In genomic region chrX:151345333-151346125, GRCm38 (mm10) we compare ENCODE assay signal across 8 mouse cellular contexts. TPM values are rescaled to one million over a fixed set of nuclear protein-coding genes. Genes with fewer than 3 reads are reported as not detected.
DNase-seq lines count a peak whose midpoint lies in the region; ATAC-seq and TF ChIP-seq lines count a peak whose summit lies in the region.

No protein-coding gene starts in this region.

- intact Hi-C loops in gastrocnemius, postnatal 14 days (cut with DNase I; ENCODE audit: low total_unique reads) = no loop called here

- no peak overlapping the region for H3K27ac ChIP-seq in cerebellum, adult 2 months (ENCODE audit: insufficient read depth, low read length)
- H3K27ac ChIP-seq in limb, embryonic 15.5 days = peak overlapping the region; percentile 51; the same call in 1 of the 2 replicates

- DNase-seq in frontal cortex, postnatal 36 days (ENCODE audit: low spot score in 2 of 2) = peak; percentile 9 to 13
- DNase-seq in frontal cortex, postnatal 25 days (ENCODE audit: low spot score in 2 of 2) = no peak
- DNase-seq in 3T3-L1 (ENCODE audit: low read depth, low spot score) = peak; percentile 21
- peak; percentile 41 for DNase-seq in cerebellum, adult 2 months
- DNase-seq in gastrocnemius, postnatal 14 days = peak; percentile 5
- peak; percentile 37 for DNase-seq in right cerebral cortex, postnatal 4 days
- DNase-seq in layer of hippocampus, postnatal 36 days = no peak

- no peak for TF ChIP-seq POLR2A in cerebellum, adult 2 months (IDR thresholded peaks at IDR 0.05; ENCODE audit: borderline replicate concordance, insufficient read depth, low read length)

- H3K4me3 ChIP-seq in cerebellum, adult 2 months (replicated peaks; ENCODE audit: insufficient read depth, low read depth, low read length) = peak overlapping the region; percentile 26
- peak overlapping the region; percentile 68 for H3K4me3 ChIP-seq in limb, embryonic 15.5 days

- no peaks in the 10 kb centered on the region for H3K27me3 ChIP-seq in cerebellum, adult 2 months (ENCODE audit: control insufficient read depth, insufficient read depth, low read length)
- H3K27me3 ChIP-seq in limb, embryonic 15.5 days = peaks cover 20% of the 10 kb centered on the region

- no peak for ATAC-seq in limb, embryonic 15.5 days (ENCODE audit: insufficient number of reproducible peaks, low FRiP score, low TSS enrichment, low read depth)

- no peak overlapping the region for H3K9ac ChIP-seq in limb, embryonic 15.5 days

- TF ChIP-seq CTCF in cerebellum, adult 2 months (IDR thresholded peaks at IDR 0.05; ENCODE audit: borderline replicate concordance, insufficient read depth, low read depth, low read length) = no peak

- H3K36me3 ChIP-seq in limb, embryonic 15.5 days = no peaks in the 10 kb centered on the region

- H3K4me2 ChIP-seq in limb, embryonic 15.5 days = peak overlapping the region; percentile 63

- no peaks in the 10 kb centered on the region for H3K4me1 ChIP-seq in cerebellum, adult 2 months (ENCODE audit: control insufficient read depth, insufficient read depth, low read length)
- no peaks in the 10 kb centered on the region for H3K4me1 ChIP-seq in limb, embryonic 15.5 days

- 3% methylated on average over 11 of the region's 11 CpGs for WGBS in cerebellum, adult 2 months
- 35% methylated on average over 11 of the region's 11 CpGs for WGBS in limb, embryonic 15.5 days

- H3K9me3 ChIP-seq in limb, embryonic 15.5 days = no peaks in the 10 kb centered on the region

RNA-seq across cellular contexts. Expression of gene Fam120c, which starts 1.6 kb away (rescaled TPM):
- 12.1 and 14.3 TPM in 2 replicates for polyA plus RNA-seq in cerebellum, adult 2 months (2012; rRNA removed)
- 10 to 100 TPM; 15.0 to 17.4 TPM for total RNA-seq in gastrocnemius, postnatal 14 days (2021)
- 4.5 and 4.7 TPM in 2 replicates for polyA plus RNA-seq in limb, embryonic 15.5 days (2015; fragmentation: Nextera tagmentation; extraction: Ambion mirVana)
- total RNA-seq in layer of hippocampus, postnatal 36 days (2021) = 10 to 100 TPM; 47.3 to 48.5 TPM

Comparison
In these comparisons a context has a peak if more than half of its experiments do, and no peak if none do; other contexts are left out.
1. DNase-seq: peak in frontal cortex, postnatal 36 days (2 of 2), 3T3-L1 (single experiment), cerebellum, adult 2 months (2 of 2), gastrocnemius, postnatal 14 days (single experiment) and right cerebral cortex, postnatal 4 days (single experiment); none in frontal cortex, postnatal 25 days (0 of 2) and layer of hippocampus, postnatal 36 days (0 of 2).